Mouse (Mus musculus) midbrain, embryonic 13.5 days (tissue): Measurements from ENCODE around the gene Pink1. TPM values are rescaled to one million over a fixed set of nuclear protein-coding genes. Genes with fewer than 3 reads are reported as not detected.
A peak's percentile ranks its signal among the peaks of the same experiment; 100 is the strongest.
"Not testable (repeated sequence)": the region's sequence is repeated elsewhere in the genome, so short reads cannot be mapped to it uniquely, and the experiment has no call there.

Source experiments
- ATAC-seq: fragments of 200-750 bp; cut with Nextera tagmentation; 2 replicates; pipeline ENCODE4 v1.8.0; 2017; ENCODE audit warnings: mild to moderate bottlenecking, moderate TSS enrichment, moderate library complexity
- H3K27ac ChIP-seq: fragments of 300-500 bp; sonication (generic); 2 replicates; pipeline ENCODE4 v1.5.1; 2015; ENCODE audit warnings: inconsistent platforms, mild to moderate bottlenecking, moderate library complexity
- H3K27me3 ChIP-seq: fragments of 300-500 bp; sonication (generic); 2 replicates; pipeline ENCODE4 v1.6.1; 2015; ENCODE audit warnings: mild to moderate bottlenecking, inconsistent platforms
- H3K36me3 ChIP-seq: fragments of 300-500 bp; sonication (generic); 2 replicates; pipeline ENCODE4 v1.6.1; 2015; ENCODE audit warnings: mild to moderate bottlenecking, inconsistent platforms
- H3K4me1 ChIP-seq: fragments of 300-500 bp; sonication (generic); replicated peaks from 2 replicates; pipeline ENCODE4 v1.6.1; 2015; ENCODE audit warnings: inconsistent platforms
- H3K4me2 ChIP-seq: fragments of 300-500 bp; sonication (generic); replicated peaks from 2 replicates; pipeline ENCODE4 v1.6.1; 2015; ENCODE audit warnings: moderate library complexity, mild to moderate bottlenecking, inconsistent platforms
- H3K4me3 ChIP-seq: fragments of 300-500 bp; sonication (generic); replicated peaks from 2 replicates; pipeline ENCODE4 v1.5.1; 2015; ENCODE audit warnings: mild to moderate bottlenecking, inconsistent platforms
- H3K9ac ChIP-seq: fragments of 300-500 bp; sonication (generic); replicated peaks from 2 replicates; pipeline ENCODE4 v1.6.1; 2015; ENCODE audit warnings: mild to moderate bottlenecking, inconsistent platforms
- H3K9me3 ChIP-seq: fragments of 300-500 bp; sonication (generic); 2 replicates; pipeline ENCODE4 v1.6.1; 2016; ENCODE audit warnings: mild to moderate bottlenecking, inconsistent platforms
- WGBS: fragments of 180-500 bp; shearing (Covaris S2); methylation state at CpG from one replicate; pipeline ENCODE4 v1.1.7; 2015; 5-methylcytosine and 5-hydroxymethylcytosine counted together
- polyA plus RNA-seq: library from polyadenylated mRNA; unstranded; fragments of >200 nt; fragmentation: Nextera tagmentation; extraction: Ambion mirVana; gene quantifications from 2 replicates; pipeline ENCODE4 v1.2.1, GENCODE M21; 2015

Pink1 gene
- polyA plus RNA-seq, 1 experiment from 2014 or later = 89.2 TPM

DNA sequence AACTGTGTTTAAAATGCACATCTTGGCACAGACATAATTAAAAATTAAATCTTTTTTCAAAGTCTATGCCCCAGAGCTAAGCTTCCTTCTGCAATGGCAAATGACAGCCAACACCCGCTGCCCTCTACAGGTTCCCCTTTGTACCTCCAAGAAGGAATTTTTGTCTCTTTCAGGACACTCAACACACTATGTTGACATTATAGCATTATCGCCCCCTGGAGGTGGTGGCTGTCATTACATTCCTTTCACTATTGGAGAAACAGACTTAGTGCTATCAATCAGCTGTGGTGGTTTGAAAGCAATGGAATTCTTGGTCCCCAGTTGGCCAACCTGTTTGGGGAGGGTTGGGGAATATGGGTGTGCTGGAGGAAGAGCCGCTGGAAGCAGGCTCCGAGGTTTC, 13.9 kb upstream of the Pink1 start:
- Histone ChIP-seq H3K4me3 (no peak overlapping the region), H3K9ac (no peak overlapping the region), H3K9me3 (no peaks in the 10 kb centered on the region), H3K27ac (no peak overlapping the region), H3K4me1 (no peaks in the 10 kb centered on the region), H3K4me2 (no peak overlapping the region), H3K36me3 (no peaks in the 10 kb centered on the region), H3K27me3 (no peaks in the 10 kb centered on the region)
- 37% methylated on average over 4 of the region's 4 CpGs for WGBS
- ATAC-seq = no peak

DNA sequence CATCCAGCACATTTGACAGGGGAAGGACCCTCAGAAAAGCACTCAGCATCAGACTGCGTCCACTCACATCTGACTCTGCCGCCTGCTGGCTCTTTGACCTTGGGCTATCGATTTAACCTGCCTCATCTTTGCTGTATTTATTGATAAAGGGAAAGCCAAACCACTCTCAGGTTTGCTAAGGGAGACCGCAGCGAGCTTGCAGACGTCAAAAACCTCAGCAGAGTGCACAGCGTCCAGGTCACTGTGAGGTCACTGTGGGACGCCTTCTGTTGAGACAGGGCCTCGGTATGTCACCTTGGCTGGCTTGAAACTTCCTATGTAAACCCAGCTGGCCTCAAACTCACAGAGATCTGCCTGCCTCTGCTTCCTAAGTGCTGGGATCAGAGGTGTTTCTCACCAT, 11.2 kb upstream of the Pink1 start:
- Histone ChIP-seq H3K4me2 (no peak overlapping the region), H3K9me3 (no peaks in the 10 kb centered on the region), H3K4me3 (no peak overlapping the region), H3K27me3 (no peaks in the 10 kb centered on the region), H3K36me3 (no peaks in the 10 kb centered on the region), H3K4me1 (no peaks in the 10 kb centered on the region), H3K27ac (no peak overlapping the region), H3K9ac (no peak overlapping the region)
- 80% methylated on average over 9 of the region's 9 CpGs for WGBS
- no peak for ATAC-seq

DNA sequence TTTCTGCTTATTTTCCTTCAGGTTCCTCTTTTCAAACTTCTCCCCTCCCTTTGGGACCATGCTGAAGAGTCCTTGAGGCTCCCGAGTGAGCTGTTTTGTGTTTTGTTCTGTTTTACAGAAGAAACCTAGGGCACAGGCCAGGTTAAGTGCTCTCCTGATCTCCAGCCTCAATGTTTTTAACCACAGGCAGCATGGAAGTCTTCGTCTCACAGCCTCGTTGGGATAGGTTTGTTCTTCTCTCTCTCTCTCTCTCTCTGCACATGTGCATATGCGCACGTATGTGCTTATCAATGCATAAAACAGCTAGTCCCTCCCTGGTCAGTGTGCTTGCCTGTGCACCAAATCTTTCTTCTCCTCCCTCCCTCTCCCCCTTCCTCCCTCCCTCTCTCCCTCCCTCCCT, 10.8 kb upstream of the Pink1 start:
- ATAC-seq = no peak
- H3K9me3 ChIP-seq = no peaks in the 10 kb centered on the region
- 72% methylated on average over 5 of the region's 5 CpGs for WGBS
- H3K9ac ChIP-seq = no peak overlapping the region
- H3K27me3 ChIP-seq = no peaks in the 10 kb centered on the region
- no peak overlapping the region for H3K27ac ChIP-seq
- H3K36me3 ChIP-seq = no peaks in the 10 kb centered on the region
- H3K4me2 ChIP-seq = no peak overlapping the region
- H3K4me1 ChIP-seq = no peaks in the 10 kb centered on the region
- H3K4me3 ChIP-seq = no peak overlapping the region

DNA sequence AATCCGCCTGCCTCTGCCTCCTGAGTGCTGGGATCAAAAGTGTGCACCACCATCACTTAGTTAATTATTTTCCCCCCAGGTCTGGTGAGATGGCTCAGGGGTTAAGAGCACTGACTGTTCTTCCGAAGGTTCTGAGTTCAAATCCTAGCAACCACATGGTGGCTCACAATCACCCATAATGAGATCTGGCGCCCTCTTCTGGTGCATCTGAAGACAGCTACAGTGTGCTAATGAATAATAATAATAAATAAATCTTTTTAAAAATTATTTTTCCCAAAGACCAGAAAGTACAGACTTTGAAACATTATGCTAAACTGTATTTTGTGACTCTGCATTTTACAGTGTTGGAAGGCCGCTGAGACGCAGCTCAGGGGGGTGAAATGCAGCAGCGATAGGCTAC, 9.5 kb upstream of the Pink1 start:
- Histone ChIP-seq H3K9ac (no peak overlapping the region), H3K4me3 (no peak overlapping the region), H3K9me3 (no peaks in the 10 kb centered on the region), H3K4me1 (peaks cover 7% of the 10 kb centered on the region; the same call in 1 of the 2 replicates), H3K27me3 (peaks cover 5% of the 10 kb centered on the region; the same call in 1 of the 2 replicates), H3K27ac (no peak overlapping the region), H3K36me3 (no peaks in the 10 kb centered on the region), H3K4me2 (no peak overlapping the region)
- 89% methylated on average over 6 of the region's 6 CpGs for WGBS
- no peak for ATAC-seq

DNA sequence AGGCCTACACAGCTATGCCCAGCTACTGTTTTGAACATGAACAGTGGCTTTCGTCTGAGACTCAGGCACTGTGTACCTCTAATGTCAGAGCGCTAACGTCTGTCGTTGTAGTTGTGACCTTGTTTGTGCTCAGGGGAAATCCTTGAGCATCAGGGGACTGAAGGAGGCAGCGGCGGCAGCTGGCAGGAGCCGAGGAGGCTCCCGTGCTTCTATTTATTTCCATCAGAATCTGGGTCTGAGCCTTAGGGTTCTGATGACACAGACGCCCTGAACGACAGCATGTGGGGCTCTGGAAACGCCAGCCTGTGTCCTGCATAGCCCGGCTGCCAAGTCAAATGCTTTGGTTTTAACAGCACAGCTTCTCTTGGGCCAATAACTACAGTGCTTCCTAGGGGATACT, 8.9 kb upstream of the Pink1 start:
- 85% methylated on average over 12 of the region's 12 CpGs for WGBS
- Histone ChIP-seq H3K27ac (no peak overlapping the region), H3K4me3 (no peak overlapping the region), H3K4me2 (no peak overlapping the region), H3K9ac (no peak overlapping the region), H3K27me3 (peaks cover 5% of the 10 kb centered on the region; the same call in 1 of the 2 replicates), H3K36me3 (no peaks in the 10 kb centered on the region), H3K9me3 (no peaks in the 10 kb centered on the region), H3K4me1 (peaks cover 9% of the 10 kb centered on the region; the same call in 1 of the 2 replicates)
- no peak for ATAC-seq

DNA sequence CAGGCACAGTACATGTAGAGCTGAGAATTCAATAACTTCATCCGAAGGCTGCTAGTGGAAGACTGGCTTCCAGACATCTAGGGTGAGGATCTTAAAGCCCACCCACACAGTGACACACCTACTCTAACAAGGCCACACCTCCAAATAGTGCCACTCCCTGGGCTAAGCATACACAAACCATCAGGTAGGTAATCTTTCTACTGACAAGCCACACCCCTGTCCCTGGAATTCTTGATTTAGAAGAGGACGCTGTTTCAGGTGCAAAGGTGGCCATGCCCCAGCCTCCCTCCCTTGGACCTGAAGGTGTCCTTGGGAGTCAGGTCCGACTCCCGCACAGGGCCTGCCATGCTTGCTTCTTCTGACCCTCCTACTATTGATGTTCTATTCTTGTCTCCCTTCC, 7.0 kb upstream of the Pink1 start:
- Histone ChIP-seq H3K4me1 (peaks cover 9% of the 10 kb centered on the region; the same call in 1 of the 2 replicates), H3K27ac (no peak overlapping the region), H3K4me3 (no peak overlapping the region), H3K9me3 (no peaks in the 10 kb centered on the region), H3K36me3 (no peaks in the 10 kb centered on the region), H3K9ac (no peak overlapping the region), H3K27me3 (peaks cover 5% of the 10 kb centered on the region; the same call in 1 of the 2 replicates), H3K4me2 (no peak overlapping the region)
- 88% methylated on average over 4 of the region's 4 CpGs for WGBS
- no peak for ATAC-seq

DNA sequence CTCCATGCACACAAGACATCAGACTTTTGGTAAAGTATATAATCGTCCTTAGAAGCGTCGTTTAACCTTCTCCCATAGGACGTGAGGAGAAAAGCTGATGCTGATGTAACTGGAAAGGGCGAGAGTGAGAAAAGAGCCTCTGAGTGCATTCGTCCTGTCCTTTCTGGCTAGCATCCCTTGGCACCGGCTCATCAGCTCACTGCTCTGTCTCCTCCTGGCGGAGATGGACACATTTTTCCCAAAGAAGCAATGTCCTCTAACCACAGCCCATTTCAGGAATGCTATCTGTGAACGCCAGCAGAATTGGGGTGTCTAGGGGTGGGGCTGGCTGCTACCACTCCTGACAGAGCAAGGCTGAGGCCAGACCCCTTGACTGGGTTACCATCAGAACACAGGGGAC, 5.5 kb upstream of the Pink1 start:
- no peak for ATAC-seq
- peaks cover 15% of the 10 kb centered on the region for H3K4me1 ChIP-seq
- 0 out of 2 replicates have a peak overlapping the region, but pooled peaks have one; percentile 9 for H3K27ac ChIP-seq
- H3K9me3 ChIP-seq = no peaks in the 10 kb centered on the region
- H3K36me3 ChIP-seq = no peaks in the 10 kb centered on the region
- H3K4me2 ChIP-seq = no peak overlapping the region
- H3K9ac ChIP-seq = peak overlapping the region; percentile 16; the same call in 1 of the 2 replicates
- H3K4me3 ChIP-seq = no peak overlapping the region
- peaks cover 5% of the 10 kb centered on the region; the same call in 1 of the 2 replicates for H3K27me3 ChIP-seq
- WGBS = 80% methylated on average over 9 of the region's 9 CpGs

DNA sequence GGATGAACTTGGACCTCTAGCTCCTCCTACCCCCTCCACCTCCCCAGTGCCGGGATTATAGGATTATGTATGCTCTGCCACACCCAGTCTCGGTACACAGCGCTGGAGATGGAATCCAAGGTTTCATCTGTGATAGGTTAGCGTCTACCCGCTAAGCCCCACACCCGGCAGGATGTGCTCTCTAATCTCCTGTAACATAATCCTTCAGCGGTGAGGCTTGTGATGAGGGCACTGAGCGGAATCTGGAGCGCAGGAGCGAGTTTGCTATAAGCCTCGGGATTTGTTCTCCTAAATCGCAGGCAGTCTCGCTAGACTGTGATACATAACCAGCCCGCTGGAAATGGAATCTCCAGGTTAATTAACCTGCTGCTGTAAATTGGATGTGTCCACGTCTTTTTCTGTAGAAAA, 4.2 kb upstream of the Pink1 start:
- Histone ChIP-seq H3K27me3 (peaks cover 5% of the 10 kb centered on the region; the same call in 1 of the 2 replicates), H3K36me3 (no peaks in the 10 kb centered on the region), H3K9me3 (no peaks in the 10 kb centered on the region), H3K4me1 (peaks cover 22% of the 10 kb centered on the region), H3K27ac (peak overlapping the region; percentile 35; the same call in 1 of the 2 replicates), H3K4me2 (0 out of 2 replicates have a peak overlapping the region, but pooled peaks have one; percentile 2), H3K4me3 (no peak overlapping the region), H3K9ac (no peak overlapping the region)
- WGBS = 12% methylated on average over 15 of the region's 15 CpGs
- ATAC-seq = no peak

DNA sequence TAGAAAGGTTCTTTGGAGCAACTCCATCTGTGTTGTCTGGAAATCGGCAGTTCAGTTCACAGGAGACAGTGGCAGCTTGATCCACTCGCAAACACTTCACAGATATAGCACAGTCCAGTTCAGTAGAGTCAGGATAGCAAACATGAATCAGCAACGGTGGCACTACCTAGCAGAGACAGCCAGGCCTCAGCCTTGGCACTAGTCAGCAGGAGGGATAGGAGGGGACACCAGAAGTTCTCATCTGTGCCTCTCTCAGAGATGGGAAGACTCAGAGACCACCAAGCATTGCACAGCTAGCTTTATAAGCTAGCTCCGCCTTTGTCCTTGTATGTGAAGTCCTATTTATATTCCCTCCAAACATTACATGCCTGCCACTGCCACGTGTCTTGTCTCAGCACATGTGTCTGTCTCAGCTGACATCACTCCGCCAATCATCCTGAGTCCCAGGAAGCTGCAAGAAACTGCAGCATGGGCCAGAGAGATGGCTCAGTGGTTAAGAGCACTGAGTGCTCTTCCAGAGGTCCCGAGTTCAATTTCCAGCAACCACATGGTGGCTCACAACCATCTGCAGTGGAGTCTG, 1.9 kb upstream of the Pink1 start:
- Histone ChIP-seq H3K4me3 (peak overlapping the region; percentile 26), H3K27ac (no peak overlapping the region), H3K9me3 (no peaks in the 10 kb centered on the region), H3K9ac (no peak overlapping the region), H3K36me3 (no peaks in the 10 kb centered on the region), H3K27me3 (peaks cover 5% of the 10 kb centered on the region; the same call in 1 of the 2 replicates), H3K4me1 (peaks cover 41% of the 10 kb centered on the region), H3K4me2 (peak overlapping the region; percentile 46)
- ATAC-seq = no peak
- WGBS = 71% methylated on average over 7 of the region's 7 CpGs

DNA sequence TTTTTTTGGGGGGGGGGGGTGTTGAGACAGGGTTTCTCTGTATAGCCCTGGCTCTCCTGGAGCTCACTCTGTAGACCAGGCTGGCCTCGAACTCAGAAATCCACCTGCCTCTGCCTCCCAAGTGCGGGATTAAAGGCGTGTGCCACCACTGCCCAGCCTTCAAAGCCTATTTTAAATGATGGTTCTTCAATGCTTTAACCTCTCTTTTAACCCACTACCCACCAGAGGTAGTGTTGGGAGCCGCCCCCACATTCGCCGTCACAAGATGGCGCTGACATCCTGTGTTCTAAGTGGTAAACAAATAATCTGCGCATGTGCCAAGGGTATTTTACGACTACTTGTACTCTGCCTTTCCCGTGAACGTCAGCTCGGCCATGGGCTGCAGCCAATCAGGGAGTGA, 1.0 kb upstream of the Pink1 start:
- H3K4me1 ChIP-seq = peaks cover 50% of the 10 kb centered on the region

DNA sequence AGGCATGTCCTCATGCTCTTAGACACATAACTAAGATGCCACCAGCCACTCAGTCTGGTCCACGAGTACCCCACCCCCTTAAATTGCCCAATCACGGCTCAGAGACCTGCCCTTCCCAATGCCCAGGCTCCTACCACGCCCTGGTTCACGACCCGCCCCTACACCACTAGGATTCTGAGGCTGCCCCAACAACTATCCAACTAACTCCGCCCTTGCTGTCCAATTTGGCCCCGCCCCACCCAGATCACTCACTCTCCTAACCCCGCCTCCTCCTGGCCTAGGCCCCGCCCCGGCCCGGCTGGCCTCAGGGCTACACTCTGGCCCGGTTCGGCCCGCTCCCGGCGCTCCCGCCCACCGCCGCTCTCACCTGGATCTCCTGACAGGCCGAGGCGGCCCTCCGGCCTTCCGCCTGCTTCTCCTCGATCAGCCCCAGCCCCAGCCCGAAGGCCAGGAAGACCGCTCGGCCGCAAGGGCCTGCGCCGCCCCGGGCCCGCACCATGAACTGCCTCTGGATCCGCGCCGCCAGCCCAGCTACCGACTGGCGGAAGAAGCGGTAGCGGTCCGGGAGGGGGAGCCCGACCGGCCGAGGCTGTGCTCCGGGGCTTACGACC, 536 bp downstream of the Pink1 start:
- peak; percentile 85 for ATAC-seq
- H3K27me3 ChIP-seq = no peaks in the 10 kb centered on the region
- H3K9ac ChIP-seq = peak overlapping the region; percentile 90
- no peaks in the 10 kb centered on the region for H3K9me3 ChIP-seq
- WGBS = under 1% methylated on average over 41 of the region's 45 CpGs
- H3K4me2 ChIP-seq = peak overlapping the region; percentile 63
- peak overlapping the region; percentile 91 for H3K4me3 ChIP-seq
- peak overlapping the region; percentile 95 for H3K27ac ChIP-seq
- H3K36me3 ChIP-seq = peaks cover 2% of the 10 kb centered on the region; the same call in 1 of the 2 replicates
- H3K4me1 ChIP-seq = peaks cover 49% of the 10 kb centered on the region

More for the DNA sequence above, 1.0 kb upstream of the Pink1 start:
- not testable (repeated sequence) for H3K9ac ChIP-seq, H3K27me3 ChIP-seq, H3K4me3 ChIP-seq, H3K4me2 ChIP-seq, H3K9me3 ChIP-seq, ATAC-seq, H3K36me3 ChIP-seq, H3K27ac ChIP-seq
- WGBS = 59% methylated on average over 8 of the region's 12 CpGs

DNA sequence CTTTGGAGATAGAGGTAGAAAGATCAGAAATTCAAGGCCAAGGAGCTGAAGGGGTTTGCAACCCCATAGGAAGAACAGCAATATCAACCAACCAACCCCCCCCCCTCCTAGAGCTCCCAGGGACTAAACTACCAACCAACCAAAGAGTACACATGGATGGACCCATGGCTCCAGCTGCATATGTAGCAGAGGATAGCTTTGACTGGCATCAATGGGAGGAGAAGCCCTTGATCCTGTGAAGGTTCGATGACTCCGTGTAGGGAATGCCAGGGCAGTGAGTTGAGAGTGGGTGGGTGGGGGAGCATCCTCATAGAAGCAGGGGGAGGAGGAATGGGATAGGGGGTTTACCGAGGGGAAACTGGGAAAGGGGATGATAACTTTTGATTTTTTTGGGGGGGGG, 1.7 kb downstream of the Pink1 start:
- 95% methylated on average over 3 of the region's 3 CpGs for WGBS
- Histone ChIP-seq H3K27me3 (no peaks in the 10 kb centered on the region), H3K27ac (no peak overlapping the region), H3K36me3 (peaks cover 11% of the 10 kb centered on the region), H3K4me1 (peaks cover 47% of the 10 kb centered on the region), H3K9me3 (no peaks in the 10 kb centered on the region), H3K4me3 (no peak overlapping the region), H3K4me2 (no peak overlapping the region), H3K9ac (no peak overlapping the region)
- ATAC-seq = no peak
